Mouse (Mus musculus) erythroblast, adult 5-6 weeks (primary cell): ENCODE results near the gene Slc9a2. TPM values are rescaled to one million over a fixed set of nuclear protein-coding genes. Genes with fewer than 3 reads are reported as not detected.
"Not testable (repeated sequence)": the region's sequence is repeated elsewhere in the genome, so short reads cannot be mapped to it uniquely, and the experiment has no call there.

Experiments used
- ATAC-seq: replicated peaks from 2 replicates; pipeline ENCODE4 v1.8.0; 2016; ENCODE audit warnings: moderate number of reproducible peaks, mild to moderate bottlenecking, moderate TSS enrichment, inconsistent platforms; ENCODE audit not compliant: poor library complexity, low FRiP score, severe bottlenecking
- total RNA-seq, 2 experiments: library from RNA; stranded (forward) in 1 of 2; stranded (reverse) in 1 of 2; fragments of 150-400 nt in 1 of 2; fragments of 200-764, 138-1000 nt in 1 of 2; gene quantifications; 2 replicates each; pipeline versions ENCODE4 v1.2.3 to v1.2.4; 2015 to 2017; ENCODE audit warnings: low replicate concordance in 2 of 2

Gene Slc9a2
- total RNA-seq, 2 experiments from 2014 or later = not detected

GRCm38 (mm10) chr1:40696436-40696835 is 16.1 kb downstream of the Slc9a2 start:
- ATAC-seq = no peak

GRCm38 (mm10) chr1:40705099-40705498 is 24.7 kb downstream of the Slc9a2 start:
- ATAC-seq = no peak

GRCm38 (mm10) chr1:40714950-40715349 is 34.6 kb downstream of the Slc9a2 start:
- ATAC-seq = no peak

- ATAC-seq = no peak
Measured at GRCm38 (mm10) chr1:40726051-40726450, 45.7 kb downstream of the Slc9a2 start.

- ATAC-seq = no peak
Measured at GRCm38 (mm10) chr1:40727404-40727803, 47.0 kb downstream of the Slc9a2 start.

- ATAC-seq = no peak
Measured at GRCm38 (mm10) chr1:40728636-40729035, 48.3 kb downstream of the Slc9a2 start.

- no peak for ATAC-seq
Measured at GRCm38 (mm10) chr1:40737671-40738070, 57.3 kb downstream of the Slc9a2 start.

- ATAC-seq = not testable (repeated sequence)
Measured at GRCm38 (mm10) chr1:40738246-40738645, 57.9 kb downstream of the Slc9a2 start.

GRCm38 (mm10) chr1:40740739-40741138 is 60.4 kb downstream of the Slc9a2 start:
- no peak for ATAC-seq

- ATAC-seq = no peak
Measured at GRCm38 (mm10) chr1:40746089-40746488, 65.7 kb downstream of the Slc9a2 start.

GRCm38 (mm10) chr1:40759751-40760445 is 79.5 kb downstream of the Slc9a2 start:
- ATAC-seq = no peak

- ATAC-seq = no peak
Measured at GRCm38 (mm10) chr1:40764042-40764441, 83.7 kb downstream of the Slc9a2 start.

GRCm38 (mm10) chr1:40764701-40765275 is 84.4 kb downstream of the Slc9a2 start:
- ATAC-seq = no peak

GRCm38 (mm10) chr1:40765521-40765920 is 85.1 kb downstream of the Slc9a2 start:
- no peak for ATAC-seq

- no peak for ATAC-seq
Measured at GRCm38 (mm10) chr1:40767588-40767987, 87.2 kb downstream of the Slc9a2 start.

GRCm38 (mm10) chr1:40768606-40769005 is 88.2 kb downstream of the Slc9a2 start:
- ATAC-seq = peak; percentile 60; the same call in 1 of the 2 replicates

- no peak for ATAC-seq
Measured at GRCm38 (mm10) chr1:40769331-40769894, 89.0 kb downstream of the Slc9a2 start.

- ATAC-seq = peak; percentile 71
Measured at GRCm38 (mm10) chr1:40771196-40771970, 91.0 kb downstream of the Slc9a2 start.

- ATAC-seq = no peak
Measured at GRCm38 (mm10) chr1:40773234-40773633, 92.9 kb downstream of the Slc9a2 start.

GRCm38 (mm10) chr1:40774040-40774439 is 93.7 kb downstream of the Slc9a2 start:
- no peak for ATAC-seq

- ATAC-seq = no peak
Measured at GRCm38 (mm10) chr1:40776102-40776501, 95.7 kb downstream of the Slc9a2 start.
